Mouse (Mus musculus): ENCODE data around the gene Tdrd12.
"Not testable (repeated sequence)": the region's sequence is repeated elsewhere in the genome, so short reads cannot be mapped to it uniquely, and the experiment has no call there.

Gene Tdrd12

DNA sequence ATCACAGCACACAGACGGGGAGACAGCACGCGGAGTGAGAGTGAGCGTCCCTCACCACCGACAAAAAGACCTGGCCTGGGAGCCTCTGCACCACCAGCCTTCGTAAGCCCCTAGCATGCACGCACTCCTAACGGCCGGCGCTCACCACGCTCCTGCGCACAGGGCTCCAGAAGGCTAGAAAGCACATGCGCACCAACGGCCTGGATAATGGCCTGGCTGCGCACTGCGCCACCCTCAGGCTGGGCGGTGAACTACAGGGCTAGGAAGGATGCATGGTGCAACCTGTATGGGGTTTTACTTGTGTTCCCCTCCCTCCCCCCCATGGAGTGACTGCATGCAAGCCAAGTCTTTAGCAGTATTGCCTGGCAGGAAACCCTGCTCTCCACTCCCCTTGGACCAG, at the start of gene Tdrd12:
TSS of gene Tdrd12 (minus strand) at position 184 of the 400 bp plus-strand sequence.
- no peak for DNase-seq (ENCODE audit: low spot score in 2 of 2)

DNA sequence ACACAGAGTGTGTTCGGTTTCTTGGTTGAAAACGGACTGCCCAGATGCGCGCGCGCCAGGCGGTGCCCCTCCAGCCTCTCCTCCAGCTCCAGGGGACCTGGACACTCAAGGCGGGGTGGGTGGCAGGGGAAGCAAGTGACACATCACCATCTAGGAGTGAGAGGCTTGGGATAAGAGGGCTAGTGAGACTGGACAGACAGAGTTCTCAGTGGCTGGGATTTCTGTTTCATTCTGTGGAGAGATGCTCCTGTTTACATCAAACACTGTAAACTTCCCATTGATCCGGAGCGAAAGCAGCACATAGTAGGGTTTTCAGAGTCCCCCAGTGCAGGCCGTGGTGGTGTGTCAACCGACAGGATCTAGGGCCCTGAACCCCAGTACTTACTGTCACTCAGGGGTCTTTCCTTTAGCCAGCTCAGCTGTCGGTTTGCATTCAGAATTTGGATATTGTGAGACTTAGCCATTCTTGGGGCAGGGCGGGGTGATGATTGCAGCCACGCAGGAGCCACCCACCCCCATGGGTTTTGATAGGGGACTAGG, 49.4 kb upstream of the Tdrd12 start:
- peak in 1 of 2 experiments; percentile 72 for DNase-seq (ENCODE audit: low spot score in 2 of 2)

DNA sequence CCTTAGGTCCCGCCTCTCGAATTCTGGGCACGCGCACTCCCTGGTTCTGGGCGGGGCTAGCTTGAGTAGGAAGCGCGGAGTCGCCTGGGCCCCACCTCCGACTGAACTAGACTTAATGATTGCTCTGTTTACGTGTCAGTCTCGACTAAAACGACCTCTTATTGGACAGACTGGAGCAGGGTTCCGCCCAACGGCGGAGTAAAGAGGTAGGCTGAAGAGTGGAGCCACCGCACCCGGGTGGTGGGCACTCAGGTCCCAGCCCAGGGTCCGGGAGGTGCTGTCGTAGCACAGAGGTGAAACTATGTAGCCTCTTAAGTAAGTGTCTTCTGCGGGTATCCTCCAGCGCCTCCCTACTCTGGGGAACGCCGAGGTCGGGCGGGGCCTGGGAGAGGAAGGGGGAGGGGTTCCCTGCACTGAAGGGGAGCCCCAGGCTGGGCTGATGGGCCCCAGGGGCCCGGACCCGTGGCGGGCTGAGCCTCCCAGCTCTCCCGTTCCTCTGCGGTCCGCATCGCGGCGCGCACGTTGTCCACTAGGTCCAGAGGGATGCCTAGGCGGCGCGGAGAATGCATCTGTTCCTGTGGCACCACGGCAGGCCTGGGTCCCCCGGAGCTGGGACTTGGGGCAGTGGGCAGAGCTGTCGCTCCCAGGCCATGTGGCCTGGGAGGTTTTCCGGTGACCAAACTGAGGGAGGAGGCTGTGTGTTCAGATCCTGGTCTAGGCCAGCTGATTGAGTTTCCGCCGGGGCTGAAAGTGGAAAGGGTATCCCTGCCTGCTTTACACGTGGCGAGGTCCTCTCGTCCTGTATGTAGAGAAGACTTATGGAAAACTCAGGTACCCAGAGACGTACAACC, 48.7 kb upstream of the Tdrd12 start, which contains the start of gene Ankrd27:
TSS of gene Ankrd27 (plus strand) at position 190 of the 851 bp plus-strand sequence.
- DNase-seq (ENCODE audit: low spot score in 2 of 2) = peak; percentile 93 to 94

DNA sequence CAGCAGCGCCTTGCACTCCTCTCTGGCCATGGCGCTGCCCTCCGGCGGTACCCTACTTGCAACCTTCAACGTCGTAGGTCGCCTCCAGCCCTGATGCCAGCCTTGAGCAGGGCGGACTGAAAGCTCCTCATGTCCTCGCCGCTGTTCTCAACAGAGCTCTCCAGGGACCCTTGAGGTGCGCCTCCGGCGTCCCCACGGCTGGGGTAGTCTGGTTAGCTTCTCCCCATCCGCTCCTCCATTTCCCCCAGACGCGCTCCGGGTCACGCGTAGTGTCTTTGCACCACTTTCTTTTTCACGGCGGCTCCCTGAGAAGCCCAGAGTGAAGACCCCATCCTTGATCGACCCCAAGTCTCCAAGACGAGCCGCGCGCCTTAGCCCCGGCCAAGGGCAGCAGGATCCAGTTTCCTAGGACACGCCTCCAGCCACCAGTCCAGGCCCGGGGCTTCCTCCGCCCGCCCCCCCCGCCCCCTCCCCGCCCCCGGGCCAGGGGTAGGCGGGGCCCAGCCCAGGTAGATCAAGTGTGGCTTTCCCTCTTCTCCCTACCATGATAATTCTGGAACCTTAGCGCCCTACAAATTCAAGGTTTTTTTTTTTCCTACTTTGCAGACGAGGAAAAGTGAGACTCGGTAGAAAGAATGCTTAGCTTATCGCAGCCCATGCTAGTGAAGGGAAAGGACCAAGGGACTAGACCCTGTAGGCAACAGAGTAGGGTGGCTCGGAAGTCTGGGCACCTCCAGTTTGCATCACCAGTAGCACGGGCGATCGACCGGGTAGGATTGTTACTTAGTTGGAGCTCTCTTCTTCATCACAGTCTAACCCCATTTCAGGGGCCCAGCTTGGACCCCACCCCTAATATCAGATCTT, 47.9 kb upstream of the Tdrd12 start, which contains the start of gene Rgs9bp:
TSS of gene Rgs9bp (minus strand) at position 392 of the 864 bp plus-strand sequence.
- DNase-seq (ENCODE audit: low spot score in 2 of 2) = peak; percentile 27 to 74

DNA sequence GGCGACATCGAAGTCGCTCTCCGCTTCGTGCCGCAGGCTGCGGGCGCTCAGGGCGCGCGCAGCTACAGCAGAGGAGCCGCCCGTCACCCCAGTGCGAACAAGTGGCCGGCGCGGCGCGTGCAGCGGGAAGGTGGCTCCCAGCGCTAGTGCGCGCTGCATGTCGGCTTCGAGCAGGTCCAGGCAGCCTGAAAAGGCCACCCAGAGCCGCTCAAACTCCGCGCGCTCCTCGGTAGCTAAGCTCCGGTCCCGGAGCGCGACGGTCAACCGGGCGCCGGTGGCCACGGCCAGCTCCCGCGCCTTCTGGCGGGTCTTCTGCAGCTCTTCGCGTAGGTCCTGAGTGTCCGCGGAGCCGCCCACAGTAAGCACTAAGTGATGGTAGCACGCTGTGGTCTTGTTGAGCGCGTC, 47.2 kb upstream of the Tdrd12 start:
- DNase-seq (ENCODE audit: low spot score in 2 of 2) = peak; percentile 46 to 78

DNA sequence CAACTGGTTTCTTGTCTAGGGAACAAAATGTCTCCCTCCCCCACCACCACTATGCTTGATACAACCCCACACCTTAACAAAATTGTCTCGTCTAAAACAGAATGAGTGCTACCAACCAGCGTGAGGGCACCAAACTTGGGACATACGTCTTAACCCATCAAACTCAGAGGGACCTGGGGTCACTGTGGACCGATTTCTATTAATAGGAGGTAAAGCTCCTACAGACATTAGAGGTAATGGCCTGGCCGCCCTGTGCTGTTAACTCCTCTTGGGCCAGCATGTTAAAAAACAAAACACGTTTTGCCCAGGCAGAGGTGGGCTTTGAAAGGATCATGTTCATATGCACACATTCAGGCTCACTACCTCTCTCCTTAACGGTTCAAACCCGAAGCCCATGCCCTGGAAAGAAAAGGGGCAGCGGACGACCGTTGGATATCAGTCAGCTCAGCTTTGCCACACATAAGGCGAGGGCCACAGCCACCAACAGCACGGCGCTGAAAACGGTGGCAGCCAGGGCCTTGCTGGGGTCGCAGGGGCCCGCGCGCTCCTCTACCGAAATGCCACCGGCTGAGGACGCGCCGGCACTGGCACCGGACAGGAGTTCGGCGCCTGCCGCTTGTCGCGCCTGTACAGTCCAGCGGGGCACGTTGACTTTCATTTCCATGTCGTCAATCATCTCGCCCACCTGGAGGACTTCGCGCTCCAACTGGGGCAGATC, 46.7 kb upstream of the Tdrd12 start:
- peak; percentile 16 to 70 for DNase-seq (ENCODE audit: low spot score in 2 of 2)

DNA sequence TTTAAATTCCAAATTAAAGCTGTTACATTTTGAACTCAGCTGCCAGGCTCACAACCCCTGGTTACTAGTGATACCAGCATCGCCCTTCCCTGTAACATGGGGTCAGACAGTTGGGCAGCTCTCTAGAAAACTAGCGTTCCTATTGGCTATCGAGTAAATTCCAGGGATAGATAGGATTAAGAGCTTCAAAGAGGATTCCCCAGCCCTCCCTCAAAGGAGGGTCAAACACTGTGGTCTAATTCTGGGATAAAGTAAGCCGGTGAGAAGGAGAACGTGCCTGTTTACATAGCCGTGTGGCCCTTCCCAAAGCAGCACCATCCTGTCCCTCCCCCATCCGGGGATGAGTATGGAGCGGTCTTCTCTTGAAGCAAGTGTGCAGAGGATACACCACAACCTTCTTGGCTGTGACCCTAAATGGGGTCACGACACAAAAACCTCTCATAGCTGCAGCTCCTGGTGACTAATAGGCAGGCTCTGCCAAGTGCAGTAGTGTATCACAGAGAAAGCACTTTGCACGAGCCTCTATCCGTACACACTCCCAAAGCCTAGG, 46.0 kb upstream of the Tdrd12 start:
- DNase-seq (ENCODE audit: low spot score in 2 of 2) = no peak

DNA sequence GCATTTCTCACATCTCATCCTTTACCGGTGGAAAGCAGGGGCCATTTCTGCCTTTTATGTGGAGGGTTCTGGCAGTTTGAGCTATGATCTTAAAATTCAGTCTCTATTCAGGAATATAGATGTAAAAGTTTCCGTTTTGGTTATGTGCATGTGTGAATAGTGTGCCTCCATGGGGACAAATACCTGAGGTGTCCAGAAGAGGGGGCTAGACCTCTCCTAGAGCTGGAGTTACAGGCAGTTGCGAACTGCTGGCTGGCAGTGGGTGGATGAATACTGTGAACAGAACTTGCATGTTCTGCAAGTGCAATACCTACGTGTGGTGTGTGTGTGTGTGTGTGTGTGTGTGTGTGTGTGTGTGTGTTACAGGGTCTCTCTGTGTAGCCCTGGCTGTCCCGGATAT, 45.2 kb upstream of the Tdrd12 start:
- DNase-seq (ENCODE audit: low spot score in 2 of 2) = peak in 1 of 2 experiments; percentile 35

DNA sequence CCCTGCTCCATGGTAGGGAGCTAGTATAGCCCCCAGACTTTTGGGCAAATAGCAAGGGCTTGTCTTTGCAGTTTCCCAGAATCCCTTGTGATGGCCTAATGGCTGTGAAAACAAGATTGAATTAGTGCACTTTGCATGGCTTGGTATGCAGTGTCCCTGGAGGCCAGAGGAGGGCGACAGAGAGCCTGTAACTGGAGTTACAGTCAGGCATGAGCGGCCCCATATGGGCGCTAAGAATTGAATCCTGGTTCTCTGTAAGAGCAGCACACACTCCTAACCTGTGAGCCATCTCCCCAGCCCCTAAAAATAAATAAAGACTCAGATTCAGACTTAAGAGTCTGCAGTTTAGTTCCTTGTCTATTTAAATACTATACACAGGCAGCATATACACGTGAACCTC, 42.3 kb upstream of the Tdrd12 start:
- DNase-seq (ENCODE audit: low spot score in 2 of 2) = peak; percentile 59 to 81

DNA sequence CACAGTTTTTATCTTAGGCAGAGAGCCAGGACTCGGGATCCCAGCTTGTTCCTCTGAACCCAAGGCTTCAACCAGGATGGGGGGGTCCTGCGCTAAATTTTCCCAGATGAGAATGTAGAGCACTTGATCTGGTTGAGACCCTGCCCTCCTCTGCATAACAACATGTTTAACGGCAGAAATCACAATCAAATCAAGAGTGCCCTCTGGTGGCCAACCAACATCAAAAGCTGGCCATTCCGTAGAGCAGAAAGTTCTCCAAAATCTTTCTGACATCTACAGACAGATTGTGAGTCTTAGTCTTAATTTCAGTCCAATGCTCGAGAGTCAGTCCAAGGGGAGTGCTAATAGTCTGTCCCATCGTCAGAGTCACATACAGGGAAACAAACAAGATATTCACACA, 33.3 kb upstream of the Tdrd12 start:
- not testable (repeated sequence) for DNase-seq (ENCODE audit: low spot score in 2 of 2)

DNA sequence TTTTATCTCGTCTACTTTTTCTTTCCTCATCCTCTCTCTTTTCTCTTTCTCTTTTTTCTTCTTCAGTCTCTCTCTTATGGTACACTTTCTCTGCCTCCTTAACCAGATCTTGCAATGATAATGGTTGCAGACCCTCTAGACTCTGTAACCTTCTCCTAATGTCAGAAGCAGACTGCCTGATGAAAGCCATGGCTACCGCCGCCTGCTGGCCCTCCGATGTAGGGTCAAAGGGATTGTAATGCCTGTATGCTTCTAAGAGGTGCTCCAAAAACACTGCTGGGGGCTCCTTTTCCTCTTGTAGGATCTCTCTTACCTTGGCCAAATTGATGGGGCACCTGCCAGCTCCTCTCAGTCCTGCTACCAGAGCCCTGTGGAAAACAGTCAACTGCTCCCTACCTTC, 32.2 kb upstream of the Tdrd12 start:
- not testable (repeated sequence) for DNase-seq (ENCODE audit: low spot score in 2 of 2)

DNA sequence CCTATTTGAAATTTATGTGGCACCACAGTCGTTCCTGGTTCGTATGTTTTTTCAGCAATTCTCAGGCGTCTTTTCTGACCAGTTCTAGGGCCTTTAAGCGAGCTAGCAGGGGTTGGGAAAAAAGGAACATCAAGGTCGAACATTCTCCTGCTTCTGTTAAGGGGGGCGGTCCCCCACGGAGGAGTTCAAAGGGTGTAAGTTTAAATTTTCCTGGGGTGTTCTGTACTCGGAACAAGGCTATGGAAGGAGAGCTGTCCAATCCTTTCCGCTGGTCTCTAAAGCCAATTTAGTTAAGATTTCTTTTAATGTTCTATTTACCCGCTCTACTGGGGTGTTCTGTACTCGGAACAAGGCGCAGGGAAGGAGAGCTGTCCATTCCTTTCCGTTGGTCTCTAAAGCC, 28.4 kb upstream of the Tdrd12 start:
- not testable (repeated sequence) for DNase-seq (ENCODE audit: low spot score in 2 of 2)

DNA sequence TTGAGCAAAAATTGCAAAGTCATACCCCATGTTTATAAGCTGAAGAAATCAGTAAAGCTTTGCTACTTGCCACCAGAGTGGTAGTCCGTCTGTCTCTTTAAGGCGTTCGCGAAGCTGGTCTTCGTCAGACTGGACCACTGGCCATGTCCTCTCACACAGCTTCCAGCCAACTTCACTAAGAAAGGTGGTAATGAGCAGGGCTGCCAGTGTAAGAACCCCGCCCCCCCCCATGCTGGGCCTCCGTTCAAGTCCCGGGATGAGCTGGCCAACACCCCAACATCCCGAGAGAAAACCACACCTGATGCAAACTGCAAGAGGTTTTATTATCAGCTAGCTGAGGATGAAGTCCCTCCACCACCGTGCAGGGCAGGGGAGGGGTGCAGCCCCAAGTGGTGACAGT, 27.3 kb upstream of the Tdrd12 start:
- not testable (repeated sequence) for DNase-seq (ENCODE audit: low spot score in 2 of 2)

DNA sequence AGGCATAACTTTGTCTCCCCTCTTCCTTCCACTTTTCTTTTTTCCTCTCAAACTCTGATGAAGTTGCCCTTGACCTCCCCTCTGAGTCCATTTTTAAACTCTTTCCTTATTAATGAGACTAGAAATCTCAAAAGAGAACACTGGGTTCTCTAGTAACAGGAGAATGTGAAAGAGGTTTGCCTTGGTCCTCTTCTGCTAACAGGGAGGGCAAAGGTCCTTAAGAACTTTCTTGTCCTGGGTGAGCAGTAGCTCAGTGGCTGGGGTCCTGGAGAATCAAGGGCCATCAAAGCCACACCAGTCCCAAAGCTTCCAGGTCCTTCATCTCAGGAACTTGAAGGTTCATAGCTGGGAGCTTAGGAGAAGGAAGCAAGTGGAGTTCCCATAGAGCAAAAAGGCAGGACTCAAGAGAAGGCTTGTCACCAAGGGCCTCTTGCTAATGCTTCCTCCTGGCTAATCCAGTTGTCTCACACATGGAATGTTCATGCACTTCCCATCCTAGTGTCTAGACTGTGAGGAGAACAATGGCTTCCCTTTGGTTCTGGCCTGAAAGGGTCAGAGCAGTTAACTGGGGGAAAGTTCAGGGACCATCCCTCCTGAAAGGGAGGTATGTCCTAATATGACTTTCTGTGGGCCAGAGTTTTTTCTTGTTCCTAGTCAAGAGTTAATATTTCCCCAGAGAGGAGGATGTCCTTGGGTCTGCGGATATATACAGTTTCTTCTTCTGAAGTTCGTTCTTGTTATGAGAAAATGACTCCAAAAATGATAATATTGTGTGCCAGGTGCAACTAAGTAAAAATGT, 26.7 kb upstream of the Tdrd12 start:
- DNase-seq (ENCODE audit: low spot score in 2 of 2) = no peak

DNA sequence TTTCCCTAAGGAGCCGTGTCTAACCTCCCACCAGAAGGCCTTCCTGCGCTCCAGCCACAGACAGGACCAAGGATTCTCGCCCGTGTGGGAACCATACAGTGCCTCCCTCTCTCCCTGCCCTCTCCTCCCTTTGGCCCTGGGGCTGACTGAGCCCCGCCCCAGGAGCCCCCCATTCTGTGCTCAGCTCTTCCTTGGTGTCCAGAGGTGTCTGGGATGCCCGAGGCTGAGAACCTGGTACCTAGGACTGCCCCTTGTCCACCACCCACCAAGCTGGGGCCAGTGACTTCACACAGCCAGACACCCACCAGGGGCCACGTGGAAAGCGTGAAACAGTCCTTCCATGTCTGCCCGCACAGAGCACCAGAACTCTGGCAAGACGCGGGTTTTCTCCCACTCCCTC, 25.5 kb upstream of the Tdrd12 start:
- DNase-seq (ENCODE audit: low spot score in 2 of 2) = no peak

DNA sequence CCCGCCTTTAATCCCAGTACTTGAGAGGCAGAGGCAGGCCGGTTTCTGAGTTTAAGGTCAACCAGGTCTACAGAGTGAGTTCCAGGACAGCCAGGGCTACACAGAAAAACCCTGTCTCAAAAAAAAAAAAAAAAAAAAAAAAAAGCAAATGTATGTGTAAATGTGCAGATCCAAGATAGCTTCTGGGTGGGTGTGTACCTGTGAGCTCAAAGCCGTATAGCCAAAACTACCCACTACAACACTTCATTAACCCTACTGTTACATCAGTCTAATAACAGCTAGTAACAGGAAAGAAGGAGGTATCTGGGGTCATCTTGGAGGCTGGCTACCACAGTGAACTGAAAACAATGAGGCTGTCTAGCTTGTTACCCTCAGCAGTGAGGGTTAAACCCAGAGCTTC, 22.3 kb upstream of the Tdrd12 start:
- no peak for DNase-seq (ENCODE audit: low spot score in 2 of 2)

DNA sequence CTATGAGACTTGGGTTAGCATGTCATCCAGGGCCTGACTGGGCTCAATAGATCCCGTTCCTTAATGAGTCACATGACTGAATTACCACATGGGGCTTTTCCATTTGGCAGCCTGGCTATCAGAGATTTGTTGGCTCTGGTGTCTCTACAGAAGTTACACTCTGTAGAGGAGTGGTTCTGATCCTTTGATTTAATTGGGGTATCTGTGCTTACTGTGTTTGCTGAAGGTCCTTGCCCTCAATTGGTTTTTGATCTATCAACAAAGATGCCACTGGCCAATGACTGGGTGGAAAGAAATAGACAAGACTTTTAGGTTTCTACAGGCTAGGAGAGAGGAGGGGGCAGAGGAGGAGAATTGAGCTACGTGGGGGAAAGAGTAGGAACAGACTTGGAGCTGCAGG, 21.1 kb upstream of the Tdrd12 start:
- no peak for DNase-seq (ENCODE audit: low spot score in 2 of 2)

DNA sequence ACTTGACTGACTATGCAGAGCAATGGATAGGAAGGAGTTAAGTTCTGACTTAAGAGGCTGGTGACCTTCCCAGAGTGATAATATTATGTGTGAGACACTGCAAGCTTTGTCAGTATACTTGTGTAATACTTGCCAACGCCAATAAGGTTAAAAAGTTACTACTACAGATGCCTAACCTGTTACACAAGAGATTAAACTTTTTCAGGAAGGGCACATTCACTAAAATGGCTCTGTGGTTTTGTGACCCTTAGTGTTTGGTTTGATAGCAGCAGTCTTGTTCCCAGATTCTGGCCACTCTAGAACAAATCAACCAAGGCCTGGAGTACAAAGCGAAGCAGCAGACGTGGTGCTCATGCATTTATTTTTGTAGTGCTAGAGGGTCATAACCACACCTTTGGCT, 20.0 kb upstream of the Tdrd12 start:
- DNase-seq (ENCODE audit: low spot score in 2 of 2) = no peak

DNA sequence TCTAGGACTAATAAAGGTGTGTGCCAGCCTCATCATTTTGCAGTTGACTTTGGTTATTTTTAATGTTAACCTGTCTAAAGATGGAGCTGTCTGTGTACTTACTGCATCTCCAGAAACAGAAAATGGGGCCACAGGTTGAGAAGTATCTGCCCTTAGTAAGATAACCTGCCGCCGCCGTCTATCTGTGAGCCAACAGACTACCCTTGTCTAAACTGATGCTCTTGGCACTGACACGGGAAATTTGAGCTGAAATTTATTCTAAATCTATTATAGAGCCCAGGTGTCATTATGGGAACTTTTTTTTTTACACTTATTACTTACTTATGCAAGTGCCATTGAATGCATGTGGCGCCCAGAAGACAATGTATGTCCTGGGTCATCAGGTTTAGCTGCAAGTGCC, 19.4 kb upstream of the Tdrd12 start:
- DNase-seq (ENCODE audit: low spot score in 2 of 2) = peak in 1 of 2 experiments; percentile 62

DNA sequence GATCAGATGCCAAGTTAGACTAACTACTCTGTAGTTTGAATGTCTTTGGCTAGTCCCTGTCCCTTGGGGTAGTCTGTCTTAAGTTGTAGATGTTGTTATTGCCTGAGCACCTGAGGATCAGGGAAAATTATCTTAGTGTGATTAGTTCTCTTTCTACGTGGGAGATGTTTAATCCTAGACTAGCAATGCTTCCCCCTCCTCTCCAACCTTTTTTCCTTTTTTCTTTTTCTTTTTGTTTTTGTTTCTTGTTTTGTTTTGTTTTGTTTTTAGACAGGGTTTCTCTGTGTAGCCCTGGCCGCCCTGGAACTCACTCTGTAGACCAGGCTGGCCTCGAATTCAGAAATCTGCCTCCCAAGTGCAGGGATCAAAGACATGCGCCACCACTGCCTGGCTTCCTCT, 18.7 kb upstream of the Tdrd12 start, which contains the start of gene Nudt19:
TSS of gene Nudt19 (minus strand) at position 100 of the 399 bp plus-strand sequence.
- DNase-seq (ENCODE audit: low spot score in 2 of 2) = no peak
